Comparison of ENCODE assay signal across 8 mouse cellular contexts in the genomic region with DNA sequence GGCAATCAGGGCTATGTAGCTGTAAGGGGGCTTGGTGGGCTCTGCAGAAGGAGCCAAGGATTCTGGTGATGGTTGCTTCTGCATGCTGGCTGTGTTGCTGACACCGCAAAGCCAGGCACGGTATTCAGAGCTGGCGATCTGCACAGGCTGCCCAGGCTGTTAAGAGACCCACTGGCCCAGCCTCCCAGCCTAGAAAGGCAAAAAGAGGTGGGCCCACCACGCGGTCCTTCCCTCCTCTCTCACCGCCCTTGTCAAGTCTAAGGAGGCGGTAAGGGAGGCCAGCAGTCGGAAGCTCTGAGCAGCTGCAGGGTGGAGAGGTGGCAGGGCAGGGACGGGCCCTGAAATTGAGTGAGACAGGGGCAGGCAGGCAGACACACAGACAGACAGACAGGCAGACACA. TPM values are rescaled to one million over a fixed set of nuclear protein-coding genes. Genes with fewer than 3 reads are reported as not detected.
DNase-seq lines count a peak whose midpoint lies in the region; ATAC-seq lines count a peak whose summit lies in the region.

A gene (minus strand): TSS at position 161 of the 400 bp plus-strand sequence.

- DNase-seq in urinary bladder, postnatal 14 days (ENCODE audit: low spot score) = peak; percentile 42
- no peak for DNase-seq in urinary bladder, adult 18-20 months (ENCODE audit: low spot score in 2 of 2)
- DNase-seq in heart, adult 9 months (ENCODE audit: low spot score in 2 of 2) = peak; percentile 67 to 72
- DNase-seq in kidney, postnatal 4 days = peak; percentile 70 to 79
- peak; percentile 65 for DNase-seq in testis, postnatal 14 days (ENCODE audit: low spot score)
- DNase-seq in cerebellum, postnatal 36 days = no peak

- no peak for ATAC-seq in granulocyte monocyte progenitor cell, adult 5-6 weeks (replicated peaks; ENCODE audit: poor library complexity, severe bottlenecking)
- ATAC-seq in erythroblast, adult 5-6 weeks (replicated peaks; ENCODE audit: low FRiP score, poor library complexity, severe bottlenecking) = no peak

RNA-seq across cellular contexts. Expression of the gene that starts here (rescaled TPM):
- not detected in 2 replicates for total RNA-seq in granulocyte monocyte progenitor cell, adult 5-6 weeks (2014; fragmentation: Nextera tagmentation)
- total RNA-seq in granulocyte monocyte progenitor cell, adult 5-6 weeks (2017) = not detected in 2 replicates
- not detected in 2 replicates for total RNA-seq in erythroblast, adult 5-6 weeks (2015; ENCODE audit: low replicate concordance)
- not detected in 2 replicates for total RNA-seq in erythroblast, adult 5-6 weeks (2017; ENCODE audit: low replicate concordance)

Comparison
In these comparisons a context has a peak if more than half of its experiments do, and no peak if none do; other contexts are left out.
1. DNase-seq: peak in urinary bladder, postnatal 14 days (single experiment), heart, adult 9 months (2 of 2), kidney, postnatal 4 days (2 of 2) and testis, postnatal 14 days (single experiment); none in urinary bladder, adult 18-20 months (0 of 2) and cerebellum, postnatal 36 days (0 of 2).